Mouse (Mus musculus): ENCODE measurements around the gene Gm6588.

Gm6588 gene

DNA sequence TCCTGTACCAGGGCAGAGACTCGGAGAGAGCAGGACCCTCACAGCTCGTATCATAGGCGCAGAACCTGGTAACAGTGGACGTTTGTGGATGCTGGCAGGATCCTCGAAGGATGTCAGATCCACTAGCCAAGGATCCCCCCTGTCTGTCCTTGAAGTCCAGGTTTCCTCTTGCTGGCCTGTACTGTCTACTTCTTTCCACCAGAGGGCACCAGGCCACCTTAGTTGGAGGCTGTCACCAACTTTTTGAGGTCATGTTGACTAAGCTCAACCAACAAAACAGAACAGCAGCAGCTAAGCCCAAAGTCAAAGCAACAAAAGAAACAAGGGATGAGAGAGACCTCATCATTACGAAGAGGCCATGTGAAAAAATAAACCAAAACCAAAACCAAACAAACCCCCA, 20.9 kb downstream of the Gm6588 start:
- in situ Hi-C loops (cut with MboI, MseI) = no loop called here

GRCm38 (mm10) chr5:112473453-112473852, 24.2 kb downstream of the Gm6588 start:
- in situ Hi-C loops (cut with MboI, MseI) = no loop called here

- in situ Hi-C loops (cut with MboI, MseI) = no loop called here
These were observed 32.8 kb downstream of the Gm6588 start for GRCm38 (mm10) chr5:112481946-112482410.

GRCm38 (mm10) chr5:112482551-112482950, 33.3 kb downstream of the Gm6588 start:
- in situ Hi-C loops (cut with MboI, MseI) = no loop called here

- in situ Hi-C loops (cut with MboI, MseI) = no loop called here
These were observed 33.8 kb downstream of the Gm6588 start for GRCm38 (mm10) chr5:112483030-112483429.

GRCm38 (mm10) chr5:112484924-112485715, 35.9 kb downstream of the Gm6588 start:
- in situ Hi-C loops (cut with MboI, MseI) = no loop called here

DNA sequence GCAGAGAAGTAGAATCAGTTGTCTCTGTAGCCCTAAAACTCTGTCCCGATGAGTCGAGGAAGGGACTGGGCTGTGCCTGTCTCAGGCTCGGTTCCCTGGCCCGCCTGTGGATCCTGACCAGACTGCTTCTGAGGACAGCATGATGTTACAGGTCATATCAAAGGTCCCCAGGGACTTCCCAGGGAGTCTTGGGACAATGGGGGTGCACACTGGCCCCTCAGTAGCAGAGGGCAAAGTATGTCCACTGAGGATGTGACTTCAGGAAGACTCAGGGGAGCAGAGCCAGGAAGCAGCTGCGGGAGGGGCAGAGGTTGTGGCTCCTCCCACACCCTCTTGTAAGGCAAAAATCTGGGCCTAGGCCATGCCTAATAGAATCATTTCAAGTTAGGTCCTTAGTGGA, 37.2 kb downstream of the Gm6588 start:
- in situ Hi-C loops (cut with MboI, MseI) = no loop called here

DNA sequence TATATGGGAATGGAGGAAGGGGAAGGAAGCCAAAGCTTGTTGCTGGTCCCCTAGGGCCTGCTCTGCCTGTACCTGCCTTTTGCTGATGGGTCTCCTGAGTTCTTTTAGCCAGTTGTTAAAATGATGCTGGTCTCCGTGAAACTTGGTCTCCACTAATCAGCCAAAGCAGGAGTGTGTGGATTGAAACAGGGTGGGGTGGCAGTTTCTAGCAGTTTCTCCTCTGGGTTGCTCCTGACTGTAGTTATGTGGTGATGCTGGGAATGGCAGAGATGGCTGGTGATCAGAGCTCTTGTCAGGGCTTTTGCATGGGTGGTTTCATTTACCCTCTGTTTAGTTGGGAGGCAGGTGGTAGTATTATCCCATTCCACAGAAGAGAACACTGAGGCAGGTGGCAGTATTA, 38.3 kb downstream of the Gm6588 start:
- in situ Hi-C loops (cut with MboI, MseI) = no loop called here

DNA sequence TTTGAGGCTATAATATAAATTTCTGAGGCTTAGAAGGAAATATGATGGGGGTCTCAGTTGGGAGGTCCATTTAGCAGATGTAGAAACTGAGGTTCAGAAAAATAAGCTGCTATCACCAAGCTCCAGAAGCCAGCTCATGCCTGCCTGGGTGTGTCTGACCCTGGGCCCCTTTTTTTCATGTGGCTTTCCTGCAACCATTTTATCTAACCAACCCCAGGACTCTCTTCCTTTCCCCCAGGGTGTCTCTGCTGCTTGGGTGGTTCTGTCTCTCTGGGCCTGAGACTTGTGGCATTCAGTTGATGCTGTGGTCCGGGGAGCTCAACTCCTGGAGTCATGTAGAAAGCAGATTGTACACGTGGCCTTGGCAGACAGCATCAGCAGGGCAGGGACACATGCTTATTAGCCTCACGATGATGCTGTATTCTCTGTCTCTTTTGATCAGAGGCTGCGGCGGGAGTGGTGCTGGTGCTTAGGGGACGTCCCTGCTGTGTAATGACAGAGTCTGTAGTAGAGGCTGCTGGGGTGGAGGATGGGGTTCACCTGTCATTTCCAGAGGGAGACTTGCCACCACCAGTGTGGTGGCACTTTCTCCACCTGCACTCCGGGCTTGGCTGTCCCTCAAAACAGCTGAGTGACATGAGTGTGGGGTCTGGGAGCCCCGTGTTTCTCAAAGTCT, 39.0 kb downstream of the Gm6588 start:
- in situ Hi-C loops (cut with MboI, MseI) = no loop called here

GRCm38 (mm10) chr5:112491489-112491888, 42.3 kb downstream of the Gm6588 start:
- in situ Hi-C loops (cut with MboI, MseI) = no loop called here

GRCm38 (mm10) chr5:112493492-112493891, 44.3 kb downstream of the Gm6588 start:
- in situ Hi-C loops (cut with MboI, MseI) = no loop called here

- in situ Hi-C loops (cut with MboI, MseI) = no loop called here
These were observed 47.6 kb downstream of the Gm6588 start for GRCm38 (mm10) chr5:112496753-112497369.

DNA sequence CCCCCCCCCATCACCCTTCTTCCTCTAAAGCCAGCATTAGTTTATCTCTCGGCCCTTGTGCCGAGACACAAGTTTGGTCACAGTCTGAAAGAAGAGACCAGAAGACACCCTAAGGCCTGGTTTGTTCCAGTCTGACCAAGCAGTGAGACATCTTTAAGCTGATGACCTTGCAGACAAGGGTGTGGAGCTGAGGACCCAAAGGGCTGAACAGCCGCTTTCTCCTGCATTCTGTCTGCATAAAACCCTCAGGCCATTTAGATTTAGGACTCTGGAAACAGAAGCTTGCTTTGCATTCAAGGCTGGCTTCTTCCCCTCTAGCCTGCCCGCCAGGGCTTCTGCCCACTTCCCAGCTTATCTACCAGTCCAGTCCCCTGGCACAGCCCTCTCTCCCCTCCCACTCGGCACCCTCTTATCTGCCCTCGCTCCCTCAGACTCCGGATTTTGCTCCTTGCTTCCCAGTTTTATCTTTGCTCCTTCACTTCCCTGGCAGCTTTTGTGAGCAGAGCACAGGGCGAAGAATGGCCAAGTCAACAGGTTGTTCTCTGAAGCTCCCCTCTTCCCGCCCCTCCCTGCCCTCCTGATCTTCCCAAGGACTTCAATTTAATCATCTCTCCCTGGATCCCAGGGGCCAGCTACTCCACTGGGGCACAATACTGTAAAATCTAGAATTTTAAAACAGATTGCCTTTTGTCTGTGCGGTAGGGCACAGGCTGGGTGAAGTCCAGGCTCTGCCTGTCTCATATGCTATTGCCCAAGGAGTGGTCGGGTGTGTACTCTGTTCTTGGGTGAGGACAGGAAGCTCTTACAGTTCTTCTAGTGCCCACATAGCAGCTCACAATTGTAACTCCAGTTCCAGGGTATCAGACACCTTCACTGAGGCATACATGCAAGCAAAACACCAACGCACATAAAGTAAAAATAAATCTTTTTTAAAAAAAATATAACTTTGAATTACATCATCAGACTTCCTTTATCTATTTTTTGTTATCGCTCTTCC, 50.0 kb downstream of the Gm6588 start:
- in situ Hi-C loops (cut with MboI, MseI) = no loop called here

- in situ Hi-C loops (cut with MboI, MseI) = no loop called here
These were observed 50.9 kb downstream of the Gm6588 start for GRCm38 (mm10) chr5:112499918-112500682.

Measured in T-helper 2 cell (primary cell).